Mouse (Mus musculus) heart, postnatal 10 days (tissue): Measurements from ENCODE around the gene Myh6. TPM values are rescaled to one million over a fixed set of nuclear protein-coding genes. Genes with fewer than 3 reads are reported as not detected.
A peak's percentile ranks its signal among the peaks of the same experiment; 100 is the strongest.

ENCODE experiments used
- DNase-seq, 2 experiments: peaks; one replicate each; pipeline ENCODE4 v3.0.0; 2021
- intact Hi-C: fragments of 180-260 bp; cut with DNase I; formaldehyde crosslinking; loops from one replicate; pipeline ENCODE4 v1.15.1; 2025
- total RNA-seq, 2 experiments: library from RNA; stranded (reverse); gene quantifications; 2 replicates each; pipeline ENCODE4 v1.2.3; 2021

Gene Myh6
- total RNA-seq, 2 experiments from 2014 or later = 20,580 to 20,870 TPM

GRCm38 (mm10) chr14:54937361-54938182, 29.2 kb downstream of the Myh6 start:
- intact Hi-C loops = loop anchor here (2.0 kb wide), 2 partner anchors 77 to 89 kb away; partner anchors contain the start of gene Ngdn
- peak; percentile 67 to 72 for DNase-seq

GRCm38 (mm10) chr14:54936831-54937160, 29.9 kb downstream of the Myh6 start:
- intact Hi-C loops = no loop called here

GRCm38 (mm10) chr14:54935904-54936830, 30.6 kb downstream of the Myh6 start, which contains the start of gene Cmtm5:
Cmtm5 (plus strand) TSS chr14:54936261.
- intact Hi-C loops = no loop called here
- peak; percentile 48 to 49 for DNase-seq

More at GRCm38 (mm10) chr14:54936831-54937160, 29.9 kb downstream of the Myh6 start:
- DNase-seq = no peak

GRCm38 (mm10) chr14:54932645-54933150, 34.0 kb downstream of the Myh6 start, which contains the start of gene Il25:
Il25 (plus strand) TSS chr14:54932695.
- intact Hi-C loops = no loop called here
- DNase-seq = no peak

GRCm38 (mm10) chr14:54930431-54930830, 36.3 kb downstream of the Myh6 start:
- intact Hi-C loops = no loop called here

GRCm38 (mm10) chr14:54929801-54930200, 36.9 kb downstream of the Myh6 start:
- peak in 1 of 2 experiments; percentile 8 for DNase-seq
- intact Hi-C loops = no loop called here

More at GRCm38 (mm10) chr14:54930431-54930830, 36.3 kb downstream of the Myh6 start:
- no peak for DNase-seq

- no peak for DNase-seq
- intact Hi-C loops = no loop called here
Measured at GRCm38 (mm10) chr14:54927296-54927695, 39.4 kb downstream of the Myh6 start.

GRCm38 (mm10) chr14:54926401-54927158, 40.1 kb downstream of the Myh6 start:
- intact Hi-C loops = no loop called here
- peak; percentile 77 to 78 for DNase-seq

GRCm38 (mm10) chr14:54925349-54926342, 41.1 kb downstream of the Myh6 start, which contains the start of gene Efs:
Efs (minus strand) TSS chr14:54926126.
- DNase-seq = peak; percentile 77
- intact Hi-C loops = loop anchor here (2.0 kb wide), 1 partner anchor 25 kb away; no protein-coding TSS in a partner anchor

GRCm38 (mm10) chr14:54924641-54925348, 41.9 kb downstream of the Myh6 start:
- DNase-seq = peak; percentile 78
- intact Hi-C loops = loop anchor here (2.0 kb wide), 1 partner anchor 24 kb away; no protein-coding TSS in a partner anchor

- intact Hi-C loops = no loop called here
- no peak for DNase-seq
Measured at GRCm38 (mm10) chr14:54920076-54920685, 46.5 kb downstream of the Myh6 start.

GRCm38 (mm10) chr14:54913343-54913742, 53.4 kb downstream of the Myh6 start:
- intact Hi-C loops = no loop called here
- DNase-seq = peak in 1 of 2 experiments; percentile 13

- peak; percentile 71 to 77 for DNase-seq
- intact Hi-C loops = no loop called here
Measured at GRCm38 (mm10) chr14:54912886-54913285, 53.8 kb downstream of the Myh6 start, which contains the start of gene Slc22a17. Slc22a17 (minus strand) TSS chr14:54913132.

- peak in 1 of 2 experiments; percentile 16 for DNase-seq
- intact Hi-C loops = no loop called here
Measured at GRCm38 (mm10) chr14:54912109-54912850, 54.4 kb downstream of the Myh6 start.

GRCm38 (mm10) chr14:54908682-54909081, 58.0 kb downstream of the Myh6 start:
- intact Hi-C loops = no loop called here

GRCm38 (mm10) chr14:54903641-54904040, 63.1 kb downstream of the Myh6 start:
- DNase-seq = no peak
- intact Hi-C loops = no loop called here

More at GRCm38 (mm10) chr14:54908682-54909081, 58.0 kb downstream of the Myh6 start:
- no peak for DNase-seq

- peak; percentile 81 to 85 for DNase-seq
- intact Hi-C loops = loop anchor here (1.0 to 2.0 kb wide), 3 partner anchors 24 to 114 kb away; partner anchors contain the start of gene Ngdn
Measured at GRCm38 (mm10) chr14:54900383-54900782, 66.3 kb downstream of the Myh6 start.
